Mouse (Mus musculus): ENCODE data around the gene Sostdc1.

DNA sequence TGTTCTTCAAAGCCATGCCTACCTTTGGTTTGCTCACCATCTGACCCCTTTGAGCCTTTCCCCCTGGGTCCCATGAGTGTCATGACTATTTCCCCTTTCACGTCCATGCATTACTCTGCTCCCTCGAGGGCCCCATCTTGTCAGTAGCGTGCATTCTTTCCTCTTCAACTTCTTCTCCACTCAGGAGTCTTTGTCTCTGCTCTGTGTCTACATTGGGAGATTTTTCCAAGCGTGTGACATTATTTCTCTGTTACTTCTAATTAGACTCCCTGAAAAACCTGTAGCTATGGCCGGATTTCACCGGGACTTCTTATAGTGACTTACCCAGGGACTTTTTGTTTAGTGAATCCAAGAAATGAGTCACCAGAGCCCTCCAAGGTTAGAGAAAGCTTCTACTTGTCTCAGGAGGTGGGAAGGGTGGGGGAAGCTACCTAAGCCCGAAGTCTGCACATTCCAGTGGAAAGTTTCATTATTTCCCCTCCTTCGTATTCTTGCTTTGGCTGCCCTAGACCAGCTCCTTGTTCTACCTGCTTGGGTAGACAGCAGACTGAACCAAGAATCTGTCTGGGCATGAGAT, 46.2 kb upstream of the Sostdc1 start:
- TF ChIP-seq POLR2A (IDR thresholded peaks at IDR 0.05; ENCODE audit: borderline replicate concordance, low read depth, low read length) (no peak), CTCF (IDR thresholded peaks at IDR 0.05; ENCODE audit: low read depth, low read length) (no peak)
